Mouse (Mus musculus) liver, embryonic 18 days (tissue): ENCODE results near the gene Igsf3. TPM values are rescaled to one million over a fixed set of nuclear protein-coding genes. Genes with fewer than 3 reads are reported as not detected.

ENCODE experiments used
- polyA plus RNA-seq: library from polyadenylated mRNA; depleted of rRNA; stranded (reverse); fragments of >200 nt; gene quantifications from 2 replicates; pipeline ENCODE4 v1.2.3, GENCODE M21; 2012; rRNA removed

Igsf3 gene
- 0.50 and 0.51 TPM in 2 replicates for polyA plus RNA-seq

GRCm38 (mm10) chr3:101376538-101377247, at the start of gene Igsf3:
TSS of gene Igsf3 (plus strand) at chr3:101377083.

Other genes with a start within 250 kb of the Igsf3 start
- gene Cd2, start 89.1 kb upstream of the Igsf3 start, polyA plus RNA-seq: 0.26 and 0.36 TPM in 2 replicates
- 55.1 and 63.8 TPM in 2 replicates for gene Atp1a1, start 227.6 kb downstream of the Igsf3 start, polyA plus RNA-seq